Mouse (Mus musculus): Measurements from ENCODE around the gene Wdr37.
"Not testable (repeated sequence)": the region's sequence is repeated elsewhere in the genome, so short reads cannot be mapped to it uniquely, and the experiment has no call there.

The Wdr37 gene

DNA sequence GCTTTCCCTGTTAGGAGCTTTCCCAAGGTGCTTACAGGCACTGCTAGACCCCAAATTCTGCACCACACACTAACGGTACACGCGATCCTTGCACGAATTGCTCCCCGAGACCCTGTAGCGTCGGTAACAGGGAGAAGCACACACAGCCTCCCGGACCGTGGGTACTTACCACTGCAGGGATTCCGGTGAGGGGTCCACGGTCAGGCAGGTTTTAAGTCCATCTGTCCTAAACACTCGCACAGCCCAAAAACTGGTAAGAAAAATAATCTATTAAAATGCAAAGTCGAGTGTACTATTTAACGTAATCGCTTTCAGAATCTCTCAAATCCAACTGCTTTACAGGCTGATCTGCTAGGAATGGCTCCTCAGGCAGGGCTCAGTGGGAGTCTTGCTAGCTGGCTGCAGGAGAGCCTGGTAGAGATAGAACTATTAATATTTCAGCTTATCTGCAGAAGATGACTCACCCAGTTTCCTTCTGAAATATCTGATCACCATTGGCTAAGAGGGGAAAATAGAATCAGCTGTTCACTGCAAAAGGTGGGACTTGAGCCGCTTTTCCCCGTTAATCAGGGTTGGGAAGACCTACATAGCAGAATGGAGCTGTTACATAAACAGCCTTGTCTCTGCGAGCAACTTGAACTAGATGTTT lies at the start of gene Wdr37:
Gene Wdr37, minus strand, starts transcription at position 596 of the 649 bp plus-strand sequence.
- peak; percentile 80 for DNase-seq

DNA sequence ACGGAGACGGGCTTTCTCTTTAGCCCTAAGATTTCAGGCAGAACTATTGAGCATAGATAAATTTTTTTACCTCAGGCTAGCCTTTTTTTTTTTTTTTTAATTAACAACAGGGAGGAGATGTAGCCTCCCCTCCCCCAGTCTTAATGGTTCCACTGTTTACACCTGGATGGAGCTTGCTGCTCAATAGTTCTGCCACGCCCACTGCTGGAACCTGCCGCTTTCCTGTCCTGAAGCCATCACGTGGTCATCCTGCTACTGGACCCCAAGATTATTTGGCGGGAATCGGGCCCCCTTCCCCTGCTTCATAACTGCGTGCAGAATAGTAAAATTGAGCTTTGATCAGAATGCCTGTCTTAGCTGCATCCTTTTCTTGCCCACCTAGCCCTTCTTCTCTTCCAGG lies 42.2 kb upstream of the Wdr37 start:
- not testable (repeated sequence) for DNase-seq

DNA sequence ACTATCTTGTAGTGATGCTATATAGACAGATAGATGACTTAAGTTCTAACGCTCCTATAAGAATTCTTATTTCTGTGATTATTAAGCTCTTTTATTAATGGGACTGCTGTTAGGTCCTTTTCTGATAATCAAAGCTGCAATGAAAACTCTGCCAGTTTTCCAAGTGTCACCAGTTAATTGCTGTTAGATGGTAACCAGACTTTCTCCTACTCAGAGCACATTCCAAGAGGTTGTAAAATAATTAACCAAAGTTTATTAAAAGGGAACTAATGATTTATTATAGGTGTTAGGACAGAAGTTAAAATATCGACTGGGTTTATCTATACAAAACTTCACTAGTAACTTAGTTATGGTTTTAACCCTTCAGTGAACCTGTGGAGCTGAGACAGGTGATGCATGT lies 34.3 kb upstream of the Wdr37 start:
- DNase-seq = not testable (repeated sequence)

DNA sequence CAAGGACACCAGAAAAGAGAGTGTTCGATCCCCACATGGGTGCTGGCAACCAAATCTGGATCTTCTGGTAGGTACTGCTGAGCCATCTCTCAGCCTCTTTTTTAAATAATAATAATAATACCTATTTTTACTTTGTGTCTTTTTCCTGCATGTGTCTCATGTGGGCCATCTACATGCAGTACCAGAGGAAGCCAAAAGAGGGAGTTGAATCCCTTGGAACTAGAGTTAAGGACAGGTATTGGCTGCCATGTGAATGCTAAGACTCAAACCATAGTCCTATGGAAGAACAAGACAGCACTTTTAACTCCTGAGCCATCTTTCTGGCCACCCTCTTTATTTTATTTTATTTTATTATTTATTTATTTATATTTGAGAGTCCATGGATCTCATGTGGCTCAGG lies 16.9 kb upstream of the Wdr37 start:
- DNase-seq = no peak

DNA sequence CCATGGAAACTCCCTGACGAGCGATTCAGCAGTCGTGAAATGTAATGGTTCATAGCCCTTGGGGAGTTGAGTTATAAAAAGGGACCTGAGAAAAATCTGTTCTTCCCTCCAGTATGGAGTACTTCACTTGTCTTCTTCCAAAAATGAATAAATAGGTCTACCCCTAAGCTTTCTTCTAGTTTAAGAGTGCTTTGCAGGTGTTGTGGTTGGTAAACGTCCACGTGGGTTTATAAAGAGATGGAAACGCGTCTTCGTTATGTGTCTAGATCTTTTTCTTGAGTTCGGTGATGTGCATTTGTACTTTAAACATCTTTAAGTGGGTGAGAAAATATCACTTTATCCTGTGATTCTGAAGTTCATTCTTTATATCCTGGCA lies 14.5 kb upstream of the Wdr37 start:
- no peak for DNase-seq

DNA sequence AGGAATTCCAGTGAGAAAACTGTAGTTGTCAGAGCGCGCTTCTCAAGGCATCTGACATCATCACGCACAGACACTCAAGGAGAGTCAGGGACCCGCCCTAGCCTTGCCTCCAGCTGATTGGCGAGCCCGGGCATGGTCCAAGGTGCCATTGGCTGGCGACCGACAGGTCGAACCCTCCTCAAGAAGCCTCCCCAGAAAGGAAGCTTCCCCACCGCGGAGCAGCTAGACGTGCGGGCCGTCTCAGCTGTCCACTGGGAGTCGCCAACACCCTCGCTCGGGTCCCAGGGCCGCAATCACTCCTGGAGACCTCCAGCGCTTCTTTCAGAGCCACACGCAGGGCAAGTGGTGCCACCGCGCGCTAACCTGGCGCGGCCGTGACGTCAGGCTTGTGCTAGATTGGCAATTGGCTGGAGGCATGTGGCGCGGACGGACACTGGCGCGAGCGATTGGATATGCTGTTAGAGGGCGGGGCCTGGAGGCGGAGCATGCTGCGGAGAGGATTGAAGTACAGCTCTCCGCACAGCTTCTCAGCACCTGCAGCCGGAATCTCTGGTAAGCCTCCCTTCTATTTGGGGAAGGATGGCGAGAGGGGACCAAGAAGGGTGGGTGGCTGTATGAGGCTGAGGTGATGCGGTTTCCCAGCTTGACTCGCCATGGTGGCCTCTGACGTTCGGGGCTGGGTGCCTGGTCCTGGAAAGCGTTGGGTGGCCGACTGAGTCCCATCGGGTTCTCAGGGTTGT lies 13.9 kb upstream of the Wdr37 start, which contains the start of gene Idi1:
Gene Idi1, plus strand, starts transcription at position 57 of the 740 bp plus-strand sequence.
- peak; percentile 98 for DNase-seq

DNA sequence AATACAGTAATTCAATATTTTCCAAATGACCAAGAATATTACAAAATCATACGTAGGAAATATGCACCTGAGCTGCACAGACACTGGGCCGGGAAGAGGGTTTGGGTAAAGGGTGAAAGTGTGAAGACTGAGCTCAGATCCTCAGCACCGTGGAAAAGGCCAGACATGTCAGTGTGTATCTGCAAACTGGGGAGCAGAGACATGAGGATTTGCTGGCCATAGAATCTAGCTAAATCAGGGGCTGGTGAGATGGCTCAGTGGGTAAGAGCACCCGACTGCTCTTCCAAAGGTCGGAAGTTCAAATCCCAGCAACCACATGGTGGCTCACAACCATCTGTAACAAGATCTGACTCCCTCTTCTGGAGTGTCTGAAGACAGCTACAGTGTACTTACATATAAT lies 12.2 kb upstream of the Wdr37 start:
- DNase-seq = not testable (repeated sequence)

DNA sequence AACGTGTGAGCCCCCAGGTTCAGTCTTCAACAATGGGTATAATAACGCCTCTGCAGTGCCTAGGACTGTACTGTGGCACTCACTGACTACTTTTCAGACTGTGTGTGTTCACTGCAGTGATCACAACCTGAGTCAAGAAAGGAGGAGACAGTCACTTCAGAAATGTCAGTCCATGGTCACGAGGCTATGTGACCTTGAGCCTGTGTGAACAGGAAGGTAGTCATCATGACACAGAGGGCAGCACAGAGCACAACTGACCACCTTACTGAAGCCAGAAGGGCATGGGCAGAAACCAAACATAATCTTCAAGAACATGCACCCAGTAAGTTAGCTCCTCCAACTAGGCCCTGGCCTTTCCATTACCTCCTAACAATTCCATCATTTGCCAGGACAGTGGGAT lies 9.9 kb upstream of the Wdr37 start:
- DNase-seq = no peak

DNA sequence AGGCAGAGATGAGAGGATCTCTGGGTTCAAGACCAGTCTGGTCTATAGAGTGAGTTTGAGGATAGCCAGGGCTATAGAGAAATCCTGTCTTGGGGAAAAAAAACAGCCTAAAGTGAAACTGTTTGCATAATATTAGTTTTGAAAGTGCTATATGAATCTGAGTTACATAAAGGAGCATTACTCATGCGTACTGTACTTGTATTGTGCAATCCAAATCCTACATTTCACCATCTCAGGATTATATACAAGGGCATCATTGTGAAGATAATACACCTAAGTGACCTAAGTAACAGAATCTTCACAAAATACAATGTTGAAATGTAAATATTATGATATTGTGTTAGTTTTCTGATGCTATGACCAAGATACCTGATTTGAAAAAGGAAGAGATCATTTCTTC lies 2.1 kb upstream of the Wdr37 start:
- no peak for DNase-seq

DNA sequence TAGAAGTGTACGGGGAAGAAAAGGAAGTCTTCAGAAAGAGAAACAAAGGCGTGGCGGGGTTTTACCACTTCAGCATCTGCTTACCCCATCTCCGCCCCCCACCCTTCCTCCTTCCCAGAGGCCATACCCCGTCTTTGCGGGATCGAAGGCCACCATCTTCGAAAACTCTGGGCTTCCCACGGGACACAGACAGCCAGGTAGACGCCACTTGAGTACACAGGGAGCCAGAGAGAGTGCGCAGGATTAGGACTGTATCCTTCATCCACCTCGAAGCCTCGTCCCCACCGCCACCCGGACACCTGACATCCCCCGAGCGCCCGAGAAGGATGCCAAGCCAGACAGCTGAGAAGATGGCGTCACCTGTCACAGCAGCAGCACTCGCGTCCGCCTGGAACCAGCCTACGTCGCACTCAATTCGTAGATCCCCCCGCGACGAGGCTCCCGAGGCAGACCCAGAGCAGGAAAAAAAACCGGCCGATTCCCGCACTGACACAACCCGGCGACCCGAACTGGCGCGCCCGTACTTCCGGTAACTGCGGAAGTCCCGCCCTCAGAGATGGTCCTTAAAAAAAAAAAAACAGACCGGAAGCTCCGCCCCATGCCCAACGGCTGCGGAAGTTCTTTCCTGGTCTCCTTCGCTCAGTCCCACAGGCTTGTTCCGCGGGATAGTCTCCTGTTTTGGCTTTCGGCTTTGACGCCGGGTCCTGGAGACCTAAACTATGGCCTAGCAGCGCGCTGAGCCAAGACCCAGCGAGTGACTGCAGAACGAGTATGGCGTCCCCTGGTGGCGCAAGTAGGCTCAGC lies 997 bp downstream of the Wdr37 start:
- DNase-seq = peak; percentile 91

DNA sequence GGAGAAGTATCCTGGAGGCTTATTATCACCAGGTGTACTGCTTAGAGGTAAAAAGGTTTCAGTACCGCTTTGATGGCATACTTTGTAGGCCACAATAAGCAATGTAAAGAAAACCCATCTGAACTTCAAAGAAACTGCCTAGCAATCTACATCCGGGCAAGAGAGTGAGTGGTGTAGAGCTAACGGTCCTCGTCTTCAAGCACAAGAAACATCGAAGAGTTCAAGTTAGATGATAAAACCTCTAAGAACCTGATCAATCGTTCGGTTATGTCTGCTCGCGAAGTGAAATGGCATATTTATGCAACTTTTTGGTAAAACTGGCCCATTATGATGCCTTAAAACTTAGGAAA lies 1.6 kb downstream of the Wdr37 start:
- DNase-seq = no peak

DNA sequence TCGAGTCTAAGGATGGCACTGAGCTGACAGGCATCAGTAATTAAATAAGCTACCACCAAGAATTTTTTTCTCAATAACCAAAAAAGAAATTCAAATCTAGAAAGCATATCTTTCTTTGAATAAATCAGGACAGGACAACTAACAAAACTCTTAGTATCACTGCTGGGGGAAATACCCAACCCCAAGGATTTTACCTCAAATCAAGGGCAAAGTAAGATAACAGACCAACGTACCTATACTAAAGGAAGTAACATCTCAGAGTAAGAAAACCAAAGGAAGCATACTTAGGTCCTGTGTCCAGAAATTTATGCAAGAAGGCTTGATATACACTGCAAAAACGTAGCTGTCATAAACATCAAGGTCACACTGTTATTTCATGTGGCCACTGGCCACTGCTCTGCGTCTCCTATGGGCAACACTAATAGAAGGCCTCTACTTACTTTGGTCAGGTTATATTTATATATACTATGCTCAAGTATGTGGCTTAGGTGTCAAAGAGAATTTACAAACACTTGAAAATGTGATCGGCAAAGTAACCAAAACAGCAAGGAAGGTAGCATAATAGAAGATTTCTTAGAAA lies 2.0 kb downstream of the Wdr37 start:
- DNase-seq = no peak

DNA sequence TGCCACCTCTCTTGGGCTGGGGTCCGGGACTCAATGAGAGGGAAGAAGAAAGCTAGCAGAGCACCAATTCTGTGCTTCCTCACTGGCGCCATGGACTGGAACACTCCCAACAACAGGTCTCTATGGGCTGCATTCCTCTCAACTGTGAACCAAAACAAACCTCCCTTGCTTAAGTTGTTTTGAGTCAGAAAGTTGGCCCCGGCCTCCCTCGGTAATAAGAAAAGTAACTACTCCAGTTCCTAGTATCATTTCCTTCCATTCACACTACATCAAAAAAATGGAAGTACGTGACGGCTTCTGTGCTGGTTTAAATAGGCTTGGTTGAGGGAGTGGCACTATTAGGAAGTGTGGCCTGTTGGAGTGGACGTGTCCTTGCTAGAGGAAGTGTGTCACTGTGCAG lies 5.1 kb downstream of the Wdr37 start:
- no peak for DNase-seq

DNA sequence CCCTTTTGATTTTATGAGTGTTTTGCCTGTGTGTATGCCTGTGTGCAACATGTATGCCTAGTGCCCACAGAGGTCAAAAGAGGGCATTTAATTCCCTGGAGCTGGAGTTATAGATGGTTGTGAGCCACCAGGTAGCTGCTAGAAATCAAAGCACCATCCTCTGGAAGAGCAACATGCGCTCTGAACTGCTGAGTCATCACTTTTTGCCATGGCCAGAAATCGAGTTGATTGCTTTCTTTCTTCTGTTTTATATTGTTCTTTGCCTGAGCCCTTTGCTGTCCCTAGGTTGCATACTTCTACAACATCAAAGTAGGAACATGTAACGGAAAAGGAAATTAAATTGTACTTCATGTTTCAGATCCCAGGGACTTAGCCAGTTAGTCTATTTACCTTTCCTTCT lies 6.7 kb downstream of the Wdr37 start:
- no peak for DNase-seq

DNA sequence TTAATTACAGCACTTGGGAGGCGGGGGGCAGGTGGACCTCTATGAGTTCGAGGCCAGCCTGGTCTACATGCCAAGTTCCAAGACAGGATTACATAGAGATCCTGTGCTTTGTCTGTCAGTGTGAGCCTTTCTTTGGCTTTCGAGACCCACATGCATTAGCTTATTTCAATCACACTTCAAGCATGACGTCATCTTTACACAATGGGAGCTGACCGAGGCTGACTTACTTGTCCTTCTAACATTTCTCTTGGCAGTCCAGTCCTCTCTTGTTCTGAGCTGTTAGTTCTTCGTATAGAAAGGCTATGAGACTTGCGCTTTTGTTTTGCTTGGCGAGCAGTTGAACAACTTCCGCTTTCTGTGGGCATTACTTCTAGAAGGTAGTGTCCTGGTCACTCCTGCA lies 10.8 kb downstream of the Wdr37 start:
- DNase-seq = no peak

DNA sequence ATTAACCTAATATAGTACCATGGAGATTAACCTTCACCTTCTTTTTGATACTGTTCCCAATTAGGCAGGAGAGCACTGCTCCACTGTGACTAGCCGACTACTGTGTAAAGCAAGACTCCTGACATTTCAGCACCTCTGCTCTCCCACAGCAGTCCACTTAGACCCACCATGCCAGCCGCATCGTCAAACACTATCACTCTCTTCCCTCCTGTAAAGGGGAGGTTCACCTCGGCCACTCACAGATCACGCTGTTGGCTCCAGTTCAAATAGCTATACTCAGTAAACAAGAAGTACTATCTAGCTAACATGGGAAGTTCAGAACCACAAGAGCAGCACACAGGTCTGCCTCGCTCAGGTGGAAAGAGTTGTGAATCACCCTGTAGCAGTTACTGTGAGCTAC lies 13.3 kb downstream of the Wdr37 start:
- DNase-seq = no peak

DNA sequence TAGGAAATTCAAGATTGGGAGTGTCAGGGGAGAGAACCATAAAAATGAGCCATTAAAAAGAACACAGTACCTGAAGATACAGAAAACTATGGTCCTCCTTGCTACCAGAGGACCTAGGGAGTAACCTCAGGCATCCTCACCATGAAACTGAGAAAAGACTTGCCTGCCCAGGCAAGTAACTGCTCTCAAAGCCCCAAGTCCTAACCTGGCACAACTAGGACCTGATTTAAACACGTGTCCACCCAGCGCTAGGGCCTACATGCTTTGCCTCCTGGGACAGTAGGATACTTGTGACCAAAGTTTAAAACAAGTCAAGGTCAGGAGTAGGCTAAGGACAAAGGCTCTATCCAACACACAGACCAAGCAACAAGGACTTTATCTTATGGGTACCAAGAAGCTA lies 16.9 kb downstream of the Wdr37 start:
- no peak for DNase-seq

DNA sequence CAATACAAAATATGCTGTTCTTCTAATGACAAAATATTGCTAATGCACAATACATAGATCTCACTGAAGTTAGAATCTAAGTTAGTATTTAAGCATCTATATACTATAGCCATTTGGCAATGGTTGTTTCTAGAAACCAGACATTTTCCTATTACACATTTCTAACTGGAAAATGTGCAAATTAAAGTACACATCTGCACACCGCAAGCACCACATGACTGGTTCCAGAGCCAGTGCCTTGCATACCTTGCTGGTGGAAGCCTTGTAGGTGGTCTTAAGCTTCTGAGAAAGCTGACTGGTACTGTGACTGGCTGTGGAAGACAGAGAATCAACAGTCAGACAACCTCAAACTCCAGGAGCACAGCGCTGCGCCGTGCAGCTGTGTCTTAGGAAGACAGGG lies 18.3 kb downstream of the Wdr37 start:
- no peak for DNase-seq

DNA sequence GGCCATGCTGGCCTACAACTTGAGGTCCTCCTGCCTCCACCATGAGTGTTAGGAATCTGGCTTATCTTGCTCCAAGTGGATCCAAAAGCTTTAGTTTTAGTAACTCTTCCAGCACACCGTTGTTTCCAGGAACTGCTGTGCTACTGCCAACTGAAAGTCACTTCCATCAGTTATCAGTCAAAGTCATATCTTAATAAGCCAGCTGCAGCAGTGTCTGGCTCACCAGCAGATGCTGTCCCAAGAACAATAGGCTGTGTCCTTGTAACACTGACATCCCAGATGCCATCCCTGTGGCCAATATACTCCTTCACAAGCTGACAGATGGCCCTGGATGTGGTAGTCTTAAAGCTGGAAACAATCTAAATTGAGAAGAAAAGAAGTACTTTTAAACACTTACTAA lies 22.4 kb downstream of the Wdr37 start:
- DNase-seq = no peak

DNA sequence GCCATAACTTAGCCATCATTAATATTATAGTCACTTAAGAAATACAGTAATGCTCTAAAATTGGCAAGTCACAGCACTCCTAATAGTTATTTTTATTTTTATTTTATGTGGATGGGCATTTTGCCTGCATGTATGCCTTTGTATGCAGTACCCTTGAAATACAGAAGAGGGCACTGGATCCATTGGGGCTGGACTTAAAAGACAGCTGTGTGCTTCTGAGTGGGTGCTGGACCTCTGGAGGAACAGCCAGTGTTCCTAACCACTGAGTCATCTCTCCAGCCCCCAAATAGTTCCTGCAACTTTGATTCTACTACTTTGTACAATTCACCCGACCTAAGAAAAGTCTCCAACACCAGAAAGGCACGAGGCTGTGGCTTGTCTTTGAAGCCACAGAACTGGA lies 24.0 kb downstream of the Wdr37 start:
- DNase-seq = no peak

DNA sequence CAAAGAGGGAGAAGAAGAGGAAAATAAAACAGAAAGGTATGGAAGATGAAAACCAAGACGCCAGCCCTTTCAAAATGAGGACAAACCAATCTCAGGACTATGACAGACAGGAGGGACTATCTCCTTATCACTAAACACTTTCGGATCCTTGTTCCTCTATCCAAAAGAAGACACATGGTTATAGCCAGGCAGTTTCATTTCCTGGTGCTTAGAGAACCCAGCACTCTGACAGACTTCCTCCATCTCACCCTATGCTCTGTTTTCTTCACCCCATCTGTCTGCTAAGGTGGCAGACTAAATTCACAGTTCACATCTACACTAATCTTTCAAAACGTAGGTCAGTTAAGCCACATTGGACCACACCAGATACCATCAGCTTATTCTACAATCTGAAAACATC lies 29.4 kb downstream of the Wdr37 start:
- no peak for DNase-seq

DNA sequence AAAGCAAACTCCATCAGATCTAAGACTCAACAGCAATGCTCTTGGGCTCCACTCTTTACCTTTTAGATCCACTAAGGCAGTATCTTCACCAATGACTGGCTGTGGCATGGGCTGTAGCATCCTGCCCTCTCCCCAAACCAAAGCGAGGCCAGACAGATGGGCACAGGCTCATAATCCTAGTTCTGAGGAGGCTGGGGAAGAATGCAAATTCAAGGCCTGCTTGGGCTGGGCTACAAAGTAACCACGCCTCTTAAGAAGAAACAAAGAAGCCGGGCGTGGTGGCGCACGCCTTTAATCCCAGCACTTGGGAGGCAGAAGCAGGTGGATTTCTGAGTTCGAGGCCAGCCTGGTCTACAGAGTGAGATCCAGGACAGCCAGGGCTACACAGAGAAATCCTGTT lies 29.9 kb downstream of the Wdr37 start:
- DNase-seq = not testable (repeated sequence)

DNA sequence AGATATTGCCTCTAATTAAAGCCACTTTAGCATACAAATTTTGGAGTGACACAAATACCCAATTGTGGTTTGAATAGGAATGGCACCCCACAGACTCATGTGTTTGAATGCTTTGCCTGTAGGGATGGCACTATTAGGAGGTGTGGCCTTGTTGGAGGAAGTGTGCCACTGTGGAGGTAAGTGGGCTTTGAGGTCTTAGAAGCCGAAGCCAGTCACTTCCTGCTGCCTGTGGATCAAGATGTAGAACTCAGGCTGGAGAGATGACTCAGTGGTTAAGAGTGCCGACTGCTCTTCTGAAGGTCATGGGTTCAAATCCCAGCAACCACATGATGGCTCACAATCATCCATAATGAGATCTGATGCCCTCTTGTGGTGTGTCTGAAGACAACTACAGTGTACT lies 30.8 kb downstream of the Wdr37 start:
- DNase-seq = no peak

DNA sequence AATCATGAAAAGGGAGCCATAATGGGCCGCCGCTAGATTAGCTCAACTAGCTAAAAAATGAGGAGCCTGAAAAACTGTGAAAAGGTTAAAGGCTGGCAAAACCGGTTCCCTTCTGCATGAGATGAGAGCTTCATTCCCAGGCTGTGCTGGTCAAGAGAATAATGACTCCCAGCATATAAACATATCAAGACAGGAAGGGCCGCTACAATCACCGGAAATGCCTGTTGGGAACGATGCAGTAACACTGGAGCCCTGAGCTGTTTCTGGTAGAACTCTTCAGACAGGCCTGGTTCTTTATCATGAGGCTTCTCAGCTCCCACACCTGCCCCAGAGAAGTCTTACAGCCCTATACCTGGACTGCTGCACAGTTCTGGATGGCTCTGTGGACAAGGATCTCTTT lies 31.8 kb downstream of the Wdr37 start:
- DNase-seq = no peak

Measured in right cerebral cortex, adult 18-20 months (tissue).